Mouse (Mus musculus): ENCODE measurements around the gene Foxred1.

- TF ChIP-seq CTCF (IDR thresholded peaks at IDR 0.05; ENCODE audit: extremely low read depth, insufficient read length, insufficient replicate concordance, low read depth, low read length) (no peak), POLR2A (IDR thresholded peaks at IDR 0.05; ENCODE audit: low read depth, low read length) (no peak)
Measured at GRCm38 (mm10) chr9:35188700-35189099, 22.2 kb downstream of the Foxred1 start.
